In the genomic region with DNA sequence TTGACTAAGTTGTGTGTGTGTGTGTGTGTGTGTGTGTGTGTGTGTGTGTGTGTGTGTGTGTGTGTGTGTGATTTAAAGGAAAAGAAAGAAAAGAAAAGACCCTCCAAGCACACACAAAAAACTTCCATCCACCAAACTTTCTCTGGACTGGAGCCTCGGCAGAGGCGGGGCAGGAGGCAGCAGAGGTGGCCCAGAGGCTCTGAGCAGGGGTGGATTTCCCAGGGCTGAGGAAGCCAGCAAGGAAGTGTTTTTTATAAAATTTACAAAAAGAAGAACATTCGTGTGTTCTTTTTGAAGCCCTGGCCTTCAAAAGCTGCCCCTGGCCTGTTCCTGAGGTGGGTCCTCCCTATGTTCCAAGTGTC, we compare ENCODE assay signal across 9 mouse cellular contexts. TPM values are rescaled to one million over a fixed set of nuclear protein-coding genes. Genes with fewer than 3 reads are reported as not detected.
DNase-seq lines count a peak whose midpoint lies in the region; ATAC-seq and TF ChIP-seq lines count a peak whose summit lies in the region.
"Had no signal": no experiment of that assay in that cellular context is flagged by ENCODE, and none has a peak within 500 bp of the region (broad histone marks: within the 10 kb centered on the region; RNA-seq: fewer than 3 reads in every experiment).

No protein-coding gene starts in this region.

- no peak overlapping the region for H3K9ac ChIP-seq in kidney, postnatal 0 days (ENCODE audit: low read depth, low read length)
- H3K9ac ChIP-seq in hindbrain, postnatal 0 days (replicated peaks; ENCODE audit: low read length): no peak overlapping the region
- H3K9ac ChIP-seq in neural tube, embryonic 12.5 days: no peak overlapping the region

- intact Hi-C loops in left cerebral cortex, postnatal 36 days (cut with DNase I): no loop called here

- peaks cover 5% of the 10 kb centered on the region; the same call in 1 of the 2 replicates for H3K27me3 ChIP-seq in kidney, postnatal 0 days (ENCODE audit: insufficient read depth, low read length)
- peaks cover 100% of the 10 kb centered on the region for H3K27me3 ChIP-seq in forebrain, embryonic 10.5 days (ENCODE audit: poor library complexity, severe bottlenecking)
- H3K27me3 ChIP-seq in hindbrain, postnatal 0 days (ENCODE audit: insufficient read depth, low read length): no peaks in the 10 kb centered on the region
- H3K27me3 ChIP-seq in neural tube, embryonic 12.5 days (replicated peaks): peaks cover 52% of the 10 kb centered on the region

- no peak overlapping the region for H3K4me2 ChIP-seq in kidney, postnatal 0 days (ENCODE audit: low read length)
- no peak overlapping the region for H3K4me2 ChIP-seq in hindbrain, postnatal 0 days (ENCODE audit: low read depth, low read length)
- peak overlapping the region; percentile 25 for H3K4me2 ChIP-seq in neural tube, embryonic 12.5 days (replicated peaks)

- 16% methylated on average over 3 of the region's 3 CpGs for WGBS in kidney, postnatal 0 days
- WGBS in forebrain, embryonic 10.5 days: 29% methylated on average over 3 of the region's 3 CpGs
- 11% methylated on average over 3 of the region's 3 CpGs for WGBS in hindbrain, postnatal 0 days
- 18% methylated on average over 3 of the region's 3 CpGs for WGBS in neural tube, embryonic 12.5 days

- H3K27ac ChIP-seq in kidney, postnatal 0 days: peak overlapping the region; percentile 82
- peak overlapping the region; percentile 88 for H3K27ac ChIP-seq in forebrain, embryonic 10.5 days
- peak overlapping the region; percentile 77 for H3K27ac ChIP-seq in hindbrain, postnatal 0 days
- peak overlapping the region; percentile 87 for H3K27ac ChIP-seq in neural tube, embryonic 12.5 days

- peak; percentile 70 for DNase-seq in kidney, postnatal 0 days (ENCODE audit: low spot score)
- DNase-seq in kidney, postnatal 4 days: no peak
- DNase-seq in forebrain, embryonic 10.5 days (ENCODE audit: extremely low spot score, low spot score): no peak
- DNase-seq in hindbrain, postnatal 0 days (ENCODE audit: low spot score): no peak
- DNase-seq in layer of hippocampus, adult 18-20 months (ENCODE audit: low spot score in 2 of 2): no peak
- no peak for DNase-seq in left cerebral cortex, postnatal 36 days (ENCODE audit: low spot score in 2 of 2)
- DNase-seq: thymus, postnatal 36 days had no signal

- H3K4me1 ChIP-seq in kidney, postnatal 0 days (replicated peaks; ENCODE audit: insufficient read depth, low read length): peaks cover 57% of the 10 kb centered on the region
- peaks cover 89% of the 10 kb centered on the region for H3K4me1 ChIP-seq in forebrain, embryonic 10.5 days
- peaks cover 15% of the 10 kb centered on the region for H3K4me1 ChIP-seq in hindbrain, postnatal 0 days (ENCODE audit: insufficient read depth, low read length)
- peaks cover 71% of the 10 kb centered on the region for H3K4me1 ChIP-seq in neural tube, embryonic 12.5 days

- H3K4me3 ChIP-seq in kidney, postnatal 0 days (replicated peaks; ENCODE audit: low read depth, low read length): no peak overlapping the region
- H3K4me3 ChIP-seq in forebrain, embryonic 10.5 days: peak overlapping the region; percentile 7; the same call in 1 of the 2 replicates
- no peak overlapping the region for H3K4me3 ChIP-seq in hindbrain, postnatal 0 days (ENCODE audit: low read length)
- no peak overlapping the region for H3K4me3 ChIP-seq in neural tube, embryonic 12.5 days

- ATAC-seq in kidney, postnatal 0 days (replicated peaks; ENCODE audit: low FRiP score, low read depth): no peak
- ATAC-seq in hindbrain, postnatal 0 days: peak; percentile 33
- ATAC-seq in neural tube, embryonic 12.5 days (ENCODE audit: low FRiP score, low read depth): peak; percentile 29
- ATAC-seq in inflammation-experienced regulatory T-cells, adult 6 months: no peak

- H3K36me3 ChIP-seq in kidney, postnatal 0 days (ENCODE audit: insufficient read depth, low read length): no peaks in the 10 kb centered on the region
- H3K36me3 ChIP-seq in forebrain, embryonic 10.5 days (replicated peaks): no peaks in the 10 kb centered on the region
- H3K36me3 ChIP-seq in hindbrain, postnatal 0 days (ENCODE audit: insufficient read depth, low read length): no peaks in the 10 kb centered on the region; the same call in 1 of the 2 replicates
- H3K36me3 ChIP-seq in neural tube, embryonic 12.5 days: 0 out of 2 replicates have a peak, but pooled peaks cover 4% of the 10 kb centered on the region

- TF ChIP-seq CTCF in kidney, postnatal 0 days (IDR thresholded peaks at IDR 0.05; ENCODE audit: low read depth): no peak
- TF ChIP-seq CTCF in hindbrain, postnatal 0 days (IDR thresholded peaks at IDR 0.05; ENCODE audit: low read depth): no peak

- H3K9me3 ChIP-seq in kidney, postnatal 0 days (replicated peaks; ENCODE audit: low read length): no peaks in the 10 kb centered on the region
- no peaks in the 10 kb centered on the region for H3K9me3 ChIP-seq in forebrain, embryonic 10.5 days
- no peaks in the 10 kb centered on the region for H3K9me3 ChIP-seq in hindbrain, postnatal 0 days (ENCODE audit: low read length)
- no peaks in the 10 kb centered on the region for H3K9me3 ChIP-seq in neural tube, embryonic 12.5 days

RNA-seq across cellular contexts. Expression of a gene that starts 10.1 kb away (rescaled TPM):
- 1.9 and 2.5 TPM in 2 replicates for polyA plus RNA-seq in kidney, postnatal 0 days (2015; fragmentation: Nextera tagmentation; extraction: Ambion mirVana)
- polyA plus RNA-seq in forebrain, embryonic 10.5 days (2016; fragmentation: Nextera tagmentation; extraction: Ambion mirVana): 1.3 and 2.1 TPM in 2 replicates
- 1.2 TPM in 1 of 2 replicates, not detected in the other for total RNA-seq in hindbrain, postnatal 0 days (2014; rRNA removed)
- 1.1 and 1.7 TPM in 2 replicates for polyA plus RNA-seq in hindbrain, postnatal 0 days (2015; fragmentation: Nextera tagmentation; extraction: Ambion mirVana)
- 2.5 and 2.6 TPM in 2 replicates for polyA plus RNA-seq in neural tube, embryonic 12.5 days (2016; fragmentation: Nextera tagmentation; extraction: Ambion mirVana)
- 10 to 100 TPM; 11.7 to 25.0 (median 21.7) TPM for polyA plus RNA-seq in inflammation-experienced regulatory T-cells, adult 6 months (2017; shearing (Covaris generic))
- not detected for total RNA-seq in layer of hippocampus, adult 18-20 months (2021)
- not detected for total RNA-seq in left cerebral cortex, postnatal 36 days (2021)

RNA-seq across cellular contexts. Expression of a gene that starts 11.5 kb away (rescaled TPM):
- 6.1 and 6.4 TPM in 2 replicates for polyA plus RNA-seq in kidney, postnatal 0 days (2015; fragmentation: Nextera tagmentation; extraction: Ambion mirVana)
- 4.9 and 5.8 TPM in 2 replicates for polyA plus RNA-seq in forebrain, embryonic 10.5 days (2016; fragmentation: Nextera tagmentation; extraction: Ambion mirVana)
- total RNA-seq in hindbrain, postnatal 0 days (2014; rRNA removed): 1.7 and 7.8 TPM in 2 replicates
- polyA plus RNA-seq in hindbrain, postnatal 0 days (2015; fragmentation: Nextera tagmentation; extraction: Ambion mirVana): 2.0 and 2.3 TPM in 2 replicates
- 4.4 and 4.5 TPM in 2 replicates for polyA plus RNA-seq in neural tube, embryonic 12.5 days (2016; fragmentation: Nextera tagmentation; extraction: Ambion mirVana)
- 1 to 10 TPM in 2 of 3 experiments, under 1 TPM in 1; 0.20 to 2.7 (median 1.3) TPM for polyA plus RNA-seq in inflammation-experienced regulatory T-cells, adult 6 months (2017; shearing (Covaris generic))
- 1 to 10 TPM; 2.0 to 2.2 TPM for total RNA-seq in layer of hippocampus, adult 18-20 months (2021)
- 1 to 10 TPM; 2.4 to 3.4 TPM for total RNA-seq in left cerebral cortex, postnatal 36 days (2021)

RNA-seq across cellular contexts. Expression of a gene that starts 25.1 kb away (rescaled TPM):
- 15.9 and 16.1 TPM in 2 replicates for polyA plus RNA-seq in kidney, postnatal 0 days (2015; fragmentation: Nextera tagmentation; extraction: Ambion mirVana)
- 31.3 and 31.5 TPM in 2 replicates for polyA plus RNA-seq in forebrain, embryonic 10.5 days (2016; fragmentation: Nextera tagmentation; extraction: Ambion mirVana)
- total RNA-seq in hindbrain, postnatal 0 days (2014; rRNA removed): 110 and 129 TPM in 2 replicates
- 13.8 and 14.9 TPM in 2 replicates for polyA plus RNA-seq in hindbrain, postnatal 0 days (2015; fragmentation: Nextera tagmentation; extraction: Ambion mirVana)
- polyA plus RNA-seq in neural tube, embryonic 12.5 days (2016; fragmentation: Nextera tagmentation; extraction: Ambion mirVana): 17.2 and 19.2 TPM in 2 replicates
- 1 to 10 TPM; 9.2 to 9.5 (median 9.4) TPM for polyA plus RNA-seq in inflammation-experienced regulatory T-cells, adult 6 months (2017; shearing (Covaris generic))
- total RNA-seq in layer of hippocampus, adult 18-20 months (2021): 10 to 100 TPM; 94.8 to 95.5 TPM
- 10 to 100 TPM; 94.2 to 99.7 TPM for total RNA-seq in left cerebral cortex, postnatal 36 days (2021)

RNA-seq across cellular contexts. Expression of a gene that starts 26.6 kb away (rescaled TPM):
- 55.3 and 56.1 TPM in 2 replicates for polyA plus RNA-seq in kidney, postnatal 0 days (2015; fragmentation: Nextera tagmentation; extraction: Ambion mirVana)
- 68.8 and 69.3 TPM in 2 replicates for polyA plus RNA-seq in forebrain, embryonic 10.5 days (2016; fragmentation: Nextera tagmentation; extraction: Ambion mirVana)
- total RNA-seq in hindbrain, postnatal 0 days (2014; rRNA removed): 69.5 and 93.3 TPM in 2 replicates
- polyA plus RNA-seq in hindbrain, postnatal 0 days (2015; fragmentation: Nextera tagmentation; extraction: Ambion mirVana): 71.2 and 79.2 TPM in 2 replicates
- 58.5 and 59.1 TPM in 2 replicates for polyA plus RNA-seq in neural tube, embryonic 12.5 days (2016; fragmentation: Nextera tagmentation; extraction: Ambion mirVana)
- polyA plus RNA-seq in inflammation-experienced regulatory T-cells, adult 6 months (2017; shearing (Covaris generic)): 10 to 100 TPM; 28.0 to 61.1 (median 55.5) TPM
- total RNA-seq in layer of hippocampus, adult 18-20 months (2021): 100 to 1,000 TPM in 1 of 2 experiments, 10 to 100 TPM in 1; 96.9 to 108 TPM
- total RNA-seq in left cerebral cortex, postnatal 36 days (2021): 100 to 1,000 TPM in 1 of 2 experiments, 10 to 100 TPM in 1; 84.5 to 124 TPM

RNA-seq across cellular contexts. Expression of a gene that starts 50.1 kb away (rescaled TPM):
- polyA plus RNA-seq in kidney, postnatal 0 days (2015; fragmentation: Nextera tagmentation; extraction: Ambion mirVana): 77.4 and 83.8 TPM in 2 replicates
- polyA plus RNA-seq in forebrain, embryonic 10.5 days (2016; fragmentation: Nextera tagmentation; extraction: Ambion mirVana): 91.4 and 96.9 TPM in 2 replicates
- total RNA-seq in hindbrain, postnatal 0 days (2014; rRNA removed): 12.5 and 13.3 TPM in 2 replicates
- 20.9 TPM in 2 replicates for polyA plus RNA-seq in hindbrain, postnatal 0 days (2015; fragmentation: Nextera tagmentation; extraction: Ambion mirVana)
- polyA plus RNA-seq in neural tube, embryonic 12.5 days (2016; fragmentation: Nextera tagmentation; extraction: Ambion mirVana): 72.4 and 72.8 TPM in 2 replicates
- 10 to 100 TPM; 42.4 to 46.3 (median 45.8) TPM for polyA plus RNA-seq in inflammation-experienced regulatory T-cells, adult 6 months (2017; shearing (Covaris generic))
- total RNA-seq in layer of hippocampus, adult 18-20 months (2021): 10 to 100 TPM in 1 of 2 experiments, 1 to 10 TPM in 1; 6.2 to 10.0 TPM
- 10 to 100 TPM in 1 of 2 experiments, 1 to 10 TPM in 1; 5.6 to 27.6 TPM for total RNA-seq in left cerebral cortex, postnatal 36 days (2021)

Comparison
In these comparisons a context has a peak if more than half of its experiments do, and no peak if none do; other contexts are left out.
1. ATAC-seq: peak in hindbrain, postnatal 0 days (single experiment) and neural tube, embryonic 12.5 days (single experiment); none in kidney, postnatal 0 days (single experiment) and inflammation-experienced regulatory T-cells, adult 6 months (single experiment).
2. Peak in every context shown above with its lines, with median percentiles within 50 percentile points of each other: H3K27ac ChIP-seq.